Mouse (Mus musculus) gastrocnemius, adult 8-10 months (tissue): ENCODE measurements at regions not wholly inside any gene's neighbourhood (a gene's known extent, or its start where the extent isn't known, plus 50 kb on each side); places are given as distances from the start of the nearest gene placed in this dataset.
A peak's percentile ranks its signal among the peaks of the same experiment; 100 is the strongest.

Experiments used
- DNase-seq, 2 experiments: peaks; one replicate each; pipeline ENCODE4 v3.0.0; 2022; ENCODE audit warnings: low spot score in 2 of 2

- no peak for DNase-seq
Measured at GRCm38 (mm10) chr13:81852309-81852978, 69.6 kb downstream of the Cetn3 start.

DNA sequence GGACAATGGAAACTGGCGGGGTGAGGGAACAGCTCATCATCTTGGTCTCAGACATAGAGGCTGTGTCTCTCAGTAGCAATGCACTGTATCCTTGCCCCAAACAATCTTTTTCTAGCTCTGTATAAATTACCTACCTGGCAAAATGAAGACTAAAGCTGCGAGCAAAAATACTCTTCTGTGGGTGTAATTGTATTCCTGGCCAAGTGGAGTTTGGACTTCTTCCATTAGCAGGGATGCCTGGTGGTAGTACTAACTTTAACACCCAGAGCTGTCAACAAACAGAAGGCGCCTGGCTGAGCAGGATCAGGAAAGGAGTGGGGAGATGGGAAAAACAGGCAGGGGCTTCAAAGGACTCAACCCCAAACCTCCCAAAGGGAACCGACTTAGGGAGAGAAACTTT is 73.2 kb downstream of the Cetn3 start:
- DNase-seq: no peak

DNA sequence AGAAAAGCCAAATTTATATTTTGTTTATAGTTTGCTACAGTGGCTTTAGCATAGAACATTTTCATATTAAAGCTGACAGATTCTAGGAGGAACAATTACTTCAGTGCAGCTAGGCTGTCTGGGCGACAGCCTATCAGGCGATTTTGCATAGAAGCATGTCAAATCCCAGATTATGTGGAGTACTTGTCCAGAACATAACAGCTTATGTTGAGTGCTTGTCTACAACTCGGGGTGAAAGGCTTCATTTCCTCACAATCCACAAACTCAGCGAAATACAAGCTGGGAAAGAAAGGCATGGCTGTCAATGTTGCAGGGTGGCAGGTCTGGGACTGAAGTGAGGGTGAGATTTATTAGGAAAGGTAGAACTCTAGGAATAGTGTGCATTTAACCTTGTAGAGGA is 77.8 kb downstream of the Cetn3 start:
- no peak for DNase-seq

GRCm38 (mm10) chr13:81861886-81862600 is 79.2 kb downstream of the Cetn3 start:
- no peak for DNase-seq

DNA sequence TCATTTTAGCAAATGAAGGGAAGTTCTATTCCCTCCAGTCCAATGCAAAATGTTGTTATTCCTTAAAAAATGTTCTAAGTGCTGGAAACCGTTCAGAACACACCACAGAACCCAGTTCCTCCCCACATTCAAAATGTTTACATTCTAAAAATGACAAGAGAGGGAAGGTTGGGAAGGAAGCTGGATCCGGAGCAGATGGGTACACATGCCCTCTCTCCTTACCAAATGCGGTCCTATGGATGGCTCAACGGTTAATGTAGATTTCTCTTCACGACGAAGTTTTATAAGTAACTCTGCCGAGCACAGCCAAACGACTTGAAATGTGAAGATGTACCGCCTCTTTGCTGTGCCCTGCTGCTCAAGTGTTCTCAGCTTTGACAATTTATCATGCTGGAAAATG is 88.3 kb downstream of the Cetn3 start:
- DNase-seq: no peak

GRCm38 (mm10) chr13:81885879-81886278 is 103.0 kb downstream of the Cetn3 start:
- DNase-seq: no peak

DNA sequence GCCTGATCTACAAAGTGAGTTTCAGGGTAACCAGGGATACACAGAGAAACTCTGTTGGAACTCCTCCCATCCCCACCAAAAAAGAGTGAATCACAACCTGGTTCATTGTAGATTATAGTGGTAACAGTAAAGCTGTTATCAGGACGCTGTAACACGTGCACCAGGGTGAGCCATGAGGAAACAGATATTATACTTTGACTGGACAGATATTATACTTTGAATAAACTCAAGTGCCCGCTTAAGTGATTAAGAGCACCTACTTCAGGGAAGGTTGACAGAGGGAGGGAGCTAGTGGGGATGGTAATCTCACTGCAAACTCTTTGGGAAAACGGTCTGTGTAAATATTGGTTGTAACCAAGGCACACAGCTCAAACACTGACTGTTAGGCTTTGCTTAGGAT is 147.4 kb downstream of the Cetn3 start:
- no peak for DNase-seq

DNA sequence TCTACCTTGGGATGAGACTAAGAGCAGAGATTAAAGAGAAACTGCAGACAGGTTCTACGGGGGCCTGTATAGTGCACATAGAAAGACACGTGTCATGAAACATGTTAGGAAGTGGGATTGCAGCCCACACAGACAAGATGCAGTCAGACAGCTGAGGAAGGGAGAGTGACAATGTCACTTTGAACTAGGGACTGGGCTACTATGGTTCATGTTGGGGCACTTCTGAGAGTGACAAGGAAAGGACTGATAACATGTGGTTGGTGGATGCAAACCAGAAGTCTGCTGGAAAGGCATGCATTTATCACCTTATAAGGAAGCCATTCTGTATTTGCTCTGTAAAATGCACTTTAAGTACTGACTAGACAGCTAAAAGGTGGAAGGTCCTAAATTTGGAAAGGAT is 148.3 kb downstream of the Cetn3 start:
- DNase-seq: no peak

DNA sequence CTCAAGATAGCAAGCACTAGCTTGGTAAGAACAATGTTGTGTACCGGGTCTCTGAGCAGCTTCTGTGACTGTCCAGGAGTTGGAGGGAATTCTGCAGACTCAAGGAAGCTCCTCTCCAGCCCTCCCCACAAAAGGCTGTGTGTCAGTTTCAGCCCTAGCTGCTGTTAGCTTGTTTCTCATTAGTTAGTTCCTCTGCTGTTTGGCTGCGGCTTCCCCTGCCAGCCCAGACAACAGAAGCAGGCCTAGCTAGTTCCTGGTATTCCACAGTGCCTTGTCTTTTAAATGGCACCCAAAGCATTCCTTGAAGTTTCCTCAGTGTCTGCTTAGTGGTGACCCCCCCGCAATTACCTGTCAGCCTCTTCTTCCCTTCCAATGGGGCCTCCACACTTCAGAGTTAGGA is 154.2 kb downstream of the Cetn3 start:
- DNase-seq: no peak

DNA sequence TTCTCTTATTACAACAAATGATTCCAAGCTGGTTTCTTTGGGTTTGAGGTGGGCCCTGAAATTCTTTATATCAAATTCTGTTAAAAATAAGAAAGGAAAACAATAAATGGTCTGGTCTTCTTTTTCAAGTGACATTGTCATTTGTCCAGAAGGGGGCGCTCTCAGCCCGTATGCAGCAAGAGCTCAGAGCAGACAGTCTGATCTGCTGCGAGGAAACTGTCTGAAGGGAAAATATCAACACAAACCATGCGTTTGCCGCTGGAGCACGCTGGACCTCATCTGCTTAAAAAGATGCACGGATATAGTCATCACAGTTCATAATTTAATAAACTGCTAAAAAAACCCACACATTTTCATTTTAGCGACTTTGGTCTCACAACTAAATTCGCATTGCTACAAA is 161.2 kb downstream of the Cetn3 start:
- DNase-seq: peak; percentile 27 to 33

GRCm38 (mm10) chr13:81944469-81944868 is 161.6 kb downstream of the Cetn3 start:
- no peak for DNase-seq

DNA sequence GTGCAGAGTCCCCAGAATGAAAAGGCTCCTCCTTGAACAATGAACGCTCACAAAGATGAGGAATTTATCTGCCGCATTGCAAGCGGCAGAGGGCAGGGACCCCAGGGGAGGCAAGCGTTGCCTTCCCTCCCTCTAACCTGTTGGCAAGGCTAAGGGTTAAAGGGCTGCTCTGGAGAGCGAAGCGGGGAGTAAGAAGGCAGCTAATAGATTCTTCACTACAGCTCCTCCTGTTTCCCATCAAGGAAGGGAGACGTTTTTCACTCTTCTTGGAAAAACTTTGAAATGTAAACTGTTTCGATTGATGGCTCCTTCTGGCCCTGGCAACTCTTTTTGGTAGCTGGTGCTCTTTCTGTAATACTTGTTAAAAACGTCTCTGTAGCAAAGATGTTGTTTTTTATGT is 162.9 kb downstream of the Cetn3 start:
- DNase-seq: no peak

GRCm38 (mm10) chr13:81965431-81965830 is 182.6 kb downstream of the Cetn3 start:
- DNase-seq: no peak

GRCm38 (mm10) chr13:81975878-81976277 is 193.0 kb downstream of the Cetn3 start:
- no peak for DNase-seq

DNA sequence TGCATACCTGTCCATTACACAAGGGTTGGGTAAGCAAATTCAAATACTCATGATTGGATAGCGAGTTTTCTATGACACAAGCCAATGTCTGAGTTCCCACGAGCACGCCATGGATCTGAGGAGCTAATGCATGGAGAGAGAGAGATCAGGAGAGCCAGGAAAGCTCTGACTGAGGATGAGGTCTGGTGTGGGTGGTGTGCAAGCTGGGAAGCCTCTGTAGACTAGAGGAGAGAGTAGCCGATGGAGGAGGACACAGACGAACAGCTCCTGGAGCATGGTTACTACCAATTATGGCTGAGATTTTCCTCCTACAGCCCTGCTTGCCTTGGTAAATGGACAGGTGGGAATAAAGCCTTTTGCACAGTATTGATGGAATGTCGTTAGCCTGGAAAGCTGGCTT is 195.1 kb downstream of the Cetn3 start:
- no peak for DNase-seq

GRCm38 (mm10) chr13:81979289-81979688 is 196.4 kb downstream of the Cetn3 start:
- DNase-seq: no peak

GRCm38 (mm10) chr13:81980094-81980493 is 197.2 kb downstream of the Cetn3 start:
- DNase-seq: no peak

- DNase-seq: no peak
Measured at GRCm38 (mm10) chr13:81982491-81982890, 199.6 kb downstream of the Cetn3 start.

GRCm38 (mm10) chr13:82000681-82001212 is 217.9 kb downstream of the Cetn3 start:
- no peak for DNase-seq

- no peak for DNase-seq
Measured at GRCm38 (mm10) chr13:82005929-82006726, 223.3 kb downstream of the Cetn3 start.

GRCm38 (mm10) chr13:82007222-82007621 is 224.3 kb downstream of the Cetn3 start:
- no peak for DNase-seq

GRCm38 (mm10) chr13:82039623-82040022 is 256.7 kb downstream of the Cetn3 start:
- DNase-seq: no peak
